Mouse (Mus musculus) C2C12 (cell line): ENCODE measurements at regions not wholly inside any gene's neighbourhood (a gene's known extent, or its start where the extent isn't known, plus 50 kb on each side); places are given as distances from the start of the nearest gene placed in this dataset. TPM values are rescaled to one million over a fixed set of nuclear protein-coding genes. Genes with fewer than 3 reads are reported as not detected.

ENCODE experiments used
- H3K27me3 ChIP-seq: one replicate; pipeline ENCODE4 v1.6.1; 2011; ENCODE audit not compliant: control insufficient read depth, insufficient read depth, insufficient read length
- H3K36me3 ChIP-seq: one replicate; pipeline ENCODE4 v1.6.1; 2011; ENCODE audit not compliant: control insufficient read depth, insufficient read depth
- H3K4me3 ChIP-seq: one replicate; pipeline ENCODE4 v1.5.1; 2011; ENCODE audit warnings: mild to moderate bottlenecking, control low read depth; ENCODE audit not compliant: poor library complexity, insufficient read depth, severe bottlenecking
- H3K79me2 ChIP-seq: one replicate; pipeline ENCODE4 v1.6.1; 2011; ENCODE audit not compliant: control insufficient read depth, insufficient read depth
- H3K79me3 ChIP-seq: one replicate; pipeline ENCODE4 v1.6.1; 2011; ENCODE audit warnings: low read depth, control low read depth
- H3ac ChIP-seq: one replicate; pipeline ENCODE3; 2011; ENCODE audit warnings: low read depth; ENCODE audit not compliant: control insufficient read depth, insufficient read length
- CEBPB ChIP-seq: IDR thresholded peaks from one replicate; pipeline ENCODE4 v1.6.1; 2011; ENCODE audit warnings: low read depth, mild to moderate bottlenecking, control low read depth, moderate library complexity
- CTCF ChIP-seq: IDR thresholded peaks from one replicate; pipeline ENCODE4 v1.5.1; 2011; ENCODE audit not compliant: control insufficient read depth, insufficient read depth, insufficient read length
- FOSL1 ChIP-seq: IDR thresholded peaks from one replicate; pipeline ENCODE4 v1.8.0; 2011; ENCODE audit warnings: mild to moderate bottlenecking, low read length; ENCODE audit not compliant: poor library complexity, insufficient read depth, severe bottlenecking
- MAX ChIP-seq: IDR thresholded peaks from one replicate; pipeline ENCODE4 v1.6.1; 2011; ENCODE audit warnings: mild to moderate bottlenecking, control low read depth
- MYOD1 ChIP-seq: IDR thresholded peaks from one replicate; pipeline ENCODE4 v1.6.1; 2011; ENCODE audit warnings: low read depth; ENCODE audit not compliant: control insufficient read depth, insufficient read length
- MYOG ChIP-seq: IDR thresholded peaks from one replicate; pipeline ENCODE4 v1.6.1; 2011; ENCODE audit not compliant: control insufficient read depth, insufficient read length; ENCODE audit errors: extremely low read depth
- USF1 ChIP-seq: IDR thresholded peaks from one replicate; pipeline ENCODE4 v1.6.1; 2011; ENCODE audit warnings: low read depth, mild to moderate bottlenecking, control low read depth, moderate library complexity
- microRNA-seq: library from miRNA; unstranded; fragments of <30 nt; microRNA quantifications from one replicate; pipeline ENCODE4, GENCODE M21; 2019; ENCODE audit warnings: borderline microRNAs expressed

- no peak for TF ChIP-seq MYOG
- TF ChIP-seq FOSL1, result no peak
- TF ChIP-seq CEBPB, result no peak
- TF ChIP-seq MYOD1, result no peak
- TF ChIP-seq MAX, result no peak
- TF ChIP-seq CTCF, result no peak
- no peak for TF ChIP-seq USF1
- H3K36me3 ChIP-seq, result no peaks in the 10 kb centered on the region
- H3ac ChIP-seq, result no peak overlapping the region
- no peaks in the 10 kb centered on the region for H3K79me2 ChIP-seq
- H3K4me3 ChIP-seq, result no peak overlapping the region
- no peaks in the 10 kb centered on the region for H3K27me3 ChIP-seq
- no peaks in the 10 kb centered on the region for H3K79me3 ChIP-seq
Observed at GRCm38 (mm10) chr3:38543816-38544215, 59.2 kb upstream of the Ankrd50 start.

- no peaks in the 10 kb centered on the region for H3K36me3 ChIP-seq
- no peaks in the 10 kb centered on the region for H3K27me3 ChIP-seq
- no peak overlapping the region for H3ac ChIP-seq
- no peaks in the 10 kb centered on the region for H3K79me2 ChIP-seq
- no peak overlapping the region for H3K4me3 ChIP-seq
- TF ChIP-seq FOSL1 (no peak), MYOD1 (no peak), MYOG (no peak), CEBPB (no peak), USF1 (no peak), MAX (no peak), CTCF (no peak)
- no peaks in the 10 kb centered on the region for H3K79me3 ChIP-seq
Observed at GRCm38 (mm10) chr3:38541296-38541695, 56.7 kb upstream of the Ankrd50 start.

GRCm38 (mm10) chr3:38538309-38538708, 53.7 kb upstream of the Ankrd50 start:
- no peak for TF ChIP-seq CEBPB
- no peak for TF ChIP-seq MAX
- TF ChIP-seq USF1, result no peak
- TF ChIP-seq MYOD1, result no peak
- no peak for TF ChIP-seq MYOG
- no peak for TF ChIP-seq CTCF
- TF ChIP-seq FOSL1, result no peak
- no peak overlapping the region for H3K4me3 ChIP-seq
- H3K79me2 ChIP-seq, result no peaks in the 10 kb centered on the region

GRCm38 (mm10) chr3:38537770-38538169, 53.1 kb upstream of the Ankrd50 start:
- Histone ChIP-seq H3K4me3 (no peak overlapping the region), H3K27me3 (no peaks in the 10 kb centered on the region), H3K79me3 (no peaks in the 10 kb centered on the region), H3K36me3 (no peaks in the 10 kb centered on the region), H3K79me2 (no peaks in the 10 kb centered on the region), H3ac (no peak overlapping the region)
- TF ChIP-seq CEBPB (no peak), CTCF (no peak), MYOD1 (no peak), MAX (no peak), FOSL1 (no peak), USF1 (no peak), MYOG (no peak)

More at GRCm38 (mm10) chr3:38538309-38538708, 53.7 kb upstream of the Ankrd50 start:
- Histone ChIP-seq H3ac (no peak overlapping the region), H3K36me3 (no peaks in the 10 kb centered on the region), H3K79me3 (no peaks in the 10 kb centered on the region), H3K27me3 (no peaks in the 10 kb centered on the region)

Small RNA genes lying in the stretch of these regions (microRNA-seq; reads per million reads assigned to microRNA genes)
- not detected for gene Gm24462
